Mouse (Mus musculus) heart, embryonic 14.5 days (tissue): ENCODE measurements around the gene Abcc4. TPM values are rescaled to one million over a fixed set of nuclear protein-coding genes. Genes with fewer than 3 reads are reported as not detected.

Source experiments
- ATAC-seq: fragments of 200-750 bp; cut with Nextera tagmentation; 2 replicates; pipeline ENCODE4 v1.8.0; 2017; ENCODE audit warnings: low read depth, moderate TSS enrichment; ENCODE audit not compliant: insufficient number of reproducible peaks, insufficient read depth, low FRiP score
- H3K27ac ChIP-seq, 2 experiments: fragments of 200-500 bp in 1 of 2; fragments of 300-500 bp in 1 of 2; sonication (generic) in 1 of 2; replicated peaks in 1 of 2; 2 replicates each; pipeline ENCODE4 v1.5.1; 2012 to 2014; ENCODE audit warnings: low read depth in 2 of 2, low read length in 2 of 2, control low read depth in 1 of 2, mild to moderate bottlenecking in 1 of 2, mixed read lengths in 1 of 2; ENCODE audit not compliant: control insufficient read depth in 1 of 2, insufficient read depth in 1 of 2
- H3K27me3 ChIP-seq: fragments of 300-500 bp; sonication (generic); 2 replicates; pipeline ENCODE4 v1.6.1; 2014; ENCODE audit warnings: mild to moderate bottlenecking, low read length, control low read depth; ENCODE audit not compliant: control insufficient read depth, insufficient read depth
- H3K36me3 ChIP-seq: fragments of 300-500 bp; sonication (generic); 2 replicates; pipeline ENCODE4 v1.6.1; 2014; ENCODE audit warnings: mild to moderate bottlenecking, control low read depth, low read length, mixed read lengths; ENCODE audit not compliant: control insufficient read depth, insufficient read depth
- H3K4me1 ChIP-seq, 2 experiments: fragments of 200-500 bp in 1 of 2; fragments of 300-500 bp in 1 of 2; sonication (generic) in 1 of 2; 2 replicates each; pipeline ENCODE4 v1.6.1; 2012 to 2014; ENCODE audit warnings: low read length in 2 of 2, control low read depth in 1 of 2, mixed read lengths in 1 of 2; ENCODE audit not compliant: control insufficient read depth in 2 of 2, insufficient read depth in 2 of 2
- H3K4me2 ChIP-seq: fragments of 300-500 bp; sonication (generic); 2 replicates; pipeline ENCODE4 v1.6.1; 2014; ENCODE audit warnings: mild to moderate bottlenecking, low read length
- H3K4me3 ChIP-seq, 2 experiments: fragments of 200-500 bp in 1 of 2; fragments of 300-500 bp in 1 of 2; sonication (generic) in 1 of 2; 2 replicates each; pipeline ENCODE4 v1.5.1; 2012 to 2014; ENCODE audit warnings: low read length in 2 of 2, mild to moderate bottlenecking in 2 of 2, control low read depth in 1 of 2, low read depth in 1 of 2, moderate library complexity in 1 of 2; ENCODE audit not compliant: control insufficient read depth in 1 of 2, insufficient read depth in 1 of 2
- H3K9ac ChIP-seq: fragments of 300-500 bp; sonication (generic); 2 replicates; pipeline ENCODE4 v1.6.1; 2014; ENCODE audit warnings: mild to moderate bottlenecking, low read length
- H3K9me3 ChIP-seq: fragments of 300-500 bp; sonication (generic); 2 replicates; pipeline ENCODE4 v1.6.1; 2016; ENCODE audit warnings: low read length, control low read depth; ENCODE audit not compliant: control insufficient read depth
- WGBS: fragments of 180-500 bp; shearing (Covaris S2); extraction: QIAGEN DNeasy Blood & Tissue Kit; methylation state at CpG from one replicate; pipeline ENCODE4 v1.1.7; 2014; 5-methylcytosine and 5-hydroxymethylcytosine counted together
- polyA plus RNA-seq: library from polyadenylated mRNA; unstranded; fragments of >200 nt; fragmentation: Nextera tagmentation; extraction: Ambion mirVana; gene quantifications from 2 replicates; pipeline ENCODE4 v1.2.1, GENCODE M21; 2014

Abcc4 gene
- polyA plus RNA-seq, 1 experiment from 2014 or later = 1.8 TPM

DNA sequence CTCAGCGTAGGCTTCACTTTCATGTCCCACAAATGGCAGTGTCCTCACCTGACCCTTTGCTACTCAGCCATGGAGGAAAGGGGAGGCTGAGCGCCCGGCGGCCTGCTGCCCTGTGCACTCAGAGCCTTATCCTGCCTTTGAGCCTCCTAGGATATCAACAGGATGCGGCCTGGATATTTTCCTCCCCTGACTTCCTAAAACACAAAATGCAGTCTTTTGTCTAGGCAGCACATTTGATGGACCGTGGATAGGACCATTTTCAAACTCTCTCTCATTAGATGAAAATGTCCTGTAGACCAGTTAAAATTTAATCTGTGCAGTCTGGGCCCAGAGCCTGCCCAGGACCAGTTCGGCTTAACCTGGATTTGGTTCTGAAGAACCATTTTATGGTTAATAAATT lies 12.6 kb upstream of the Abcc4 start:
- H3K9ac ChIP-seq = no peak overlapping the region
- H3K27me3 ChIP-seq = no peaks in the 10 kb centered on the region
- no peak overlapping the region for H3K4me2 ChIP-seq
- no peaks in the 10 kb centered on the region for H3K9me3 ChIP-seq
- no peaks in the 10 kb centered on the region for H3K36me3 ChIP-seq
- H3K27ac ChIP-seq = no peak overlapping the region
- peak; percentile 43; the same call in 1 of the 2 replicates for ATAC-seq
- no peak overlapping the region for H3K4me3 ChIP-seq
- 56% methylated on average over 7 of the region's 7 CpGs for WGBS
- H3K4me1 ChIP-seq = peaks cover 9 to 12% of the 10 kb centered on the region in 2 experiments; a peak in 3 of 4 replicates

DNA sequence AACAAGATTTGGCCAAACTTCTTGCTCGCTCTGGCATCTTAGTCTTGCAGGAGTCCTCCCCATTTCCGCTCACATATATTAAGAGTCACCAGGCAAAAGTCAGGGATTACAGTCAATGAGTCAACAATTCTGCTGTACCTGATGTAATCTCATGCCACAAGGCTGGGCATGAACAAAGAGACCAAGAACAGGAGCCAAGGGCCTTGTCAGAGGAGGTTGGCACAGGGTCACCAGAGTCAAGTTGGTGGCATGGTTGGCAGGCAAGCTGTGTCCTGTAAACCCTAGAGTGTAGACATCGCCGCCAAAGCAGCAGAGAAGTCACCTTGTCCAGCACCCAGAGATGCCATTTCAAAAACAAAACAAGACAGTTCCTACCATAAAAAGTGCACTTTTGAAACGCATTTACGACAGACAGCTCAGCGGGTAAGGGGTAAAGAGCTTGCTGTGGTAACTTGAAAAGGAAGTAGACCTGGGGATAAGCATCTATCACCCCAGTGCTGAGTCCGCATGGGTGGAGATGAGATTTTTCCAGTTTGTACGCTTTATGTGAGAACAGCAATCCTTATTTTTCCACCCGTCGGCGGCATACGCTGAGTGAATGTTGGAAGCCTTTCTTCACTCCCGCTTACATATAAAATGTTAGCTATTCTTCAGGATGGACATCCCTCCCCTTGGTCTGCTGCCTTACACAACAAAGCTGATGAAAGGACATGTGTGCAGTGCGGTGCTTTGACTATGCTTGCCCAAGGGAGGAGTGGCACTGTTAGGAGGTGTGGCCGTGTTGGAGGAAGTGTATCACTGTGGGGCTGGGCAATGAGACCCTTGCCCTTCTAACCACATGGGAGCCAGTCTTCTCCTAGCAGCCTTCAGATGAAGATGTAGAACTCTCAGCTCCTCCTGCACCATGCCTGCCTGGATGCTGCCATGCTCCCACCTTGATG lies 10.6 kb upstream of the Abcc4 start:
- ATAC-seq = no peak
- no peak overlapping the region for H3K4me3 ChIP-seq
- H3K36me3 ChIP-seq = no peaks in the 10 kb centered on the region
- H3K9me3 ChIP-seq = no peaks in the 10 kb centered on the region
- no peak overlapping the region for H3K9ac ChIP-seq
- 85% methylated on average over 16 of the region's 16 CpGs for WGBS
- H3K27me3 ChIP-seq = no peaks in the 10 kb centered on the region
- no peak overlapping the region for H3K4me2 ChIP-seq
- H3K4me1 ChIP-seq = peaks cover 13 to 14% of the 10 kb centered on the region in 2 experiments; a peak in 3 of 4 replicates
- no peak overlapping the region for H3K27ac ChIP-seq

DNA sequence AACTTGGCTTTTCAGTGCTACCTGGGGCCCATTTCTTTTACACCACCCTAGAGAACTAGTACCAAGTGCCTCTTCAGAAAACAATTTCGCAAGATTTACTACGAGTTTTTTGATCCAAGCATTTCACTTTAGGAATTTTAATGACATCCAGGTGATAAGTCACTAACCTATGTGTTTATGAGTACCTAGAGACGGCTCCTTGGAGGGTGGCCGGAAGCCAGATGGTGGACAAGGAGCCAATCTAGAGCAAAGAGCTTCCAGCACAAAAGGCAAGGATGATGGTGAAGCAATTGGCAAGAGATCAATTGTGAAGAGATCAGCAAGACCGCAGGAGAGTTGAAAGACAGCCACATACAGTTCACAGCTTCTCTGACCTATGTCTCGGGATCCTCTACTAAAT lies 8.7 kb upstream of the Abcc4 start:
- Histone ChIP-seq H3K36me3 (no peaks in the 10 kb centered on the region), H3K9me3 (no peaks in the 10 kb centered on the region), H3K4me2 (no peak overlapping the region), H3K27ac (no peak overlapping the region), H3K27me3 (no peaks in the 10 kb centered on the region), H3K4me1 (peaks cover 14 to 15% of the 10 kb centered on the region in 2 experiments), H3K9ac (no peak overlapping the region), H3K4me3 (no peak overlapping the region)
- no peak for ATAC-seq
- 84% methylated on average over 6 of the region's 6 CpGs for WGBS

DNA sequence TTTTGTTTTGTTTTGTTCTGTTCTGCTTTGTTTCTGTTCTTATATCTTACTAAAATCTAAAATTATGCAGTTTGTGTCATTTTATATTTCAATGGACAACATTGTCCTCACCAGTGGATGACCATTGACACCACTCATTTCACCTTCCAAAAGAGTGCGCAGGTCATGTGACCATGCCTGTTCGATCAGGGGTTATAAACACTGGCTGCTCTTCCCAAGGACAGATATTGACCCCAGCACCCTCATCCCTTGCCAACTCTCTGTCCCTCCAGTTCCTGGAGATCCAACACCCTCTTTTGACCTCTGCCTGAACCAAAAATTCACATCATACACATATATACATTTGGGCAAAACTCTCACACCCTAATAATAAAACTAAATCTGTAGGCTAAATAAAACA lies 8.3 kb upstream of the Abcc4 start:
- H3K9me3 ChIP-seq = no peaks in the 10 kb centered on the region
- 89% methylated on average over 2 of the region's 2 CpGs for WGBS

DNA sequence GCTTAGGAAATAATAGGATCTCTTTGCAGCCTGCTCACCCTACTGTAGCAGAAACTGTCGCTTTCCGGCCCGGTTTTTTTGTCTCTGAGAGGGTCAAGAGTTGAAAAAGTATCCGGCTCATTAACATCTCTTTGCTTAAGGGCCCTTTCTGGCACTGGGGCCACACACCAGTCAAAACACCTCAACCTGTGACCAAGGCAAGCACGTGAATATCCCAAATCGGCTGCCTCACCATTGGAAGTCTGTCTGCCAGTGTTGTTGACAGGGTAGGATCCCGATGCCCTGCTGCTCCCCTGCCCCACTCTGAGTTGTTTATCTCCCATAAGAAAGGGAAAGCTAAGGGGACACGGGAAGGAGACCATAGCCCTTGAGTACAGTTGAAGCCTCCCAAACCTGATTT lies 7.8 kb upstream of the Abcc4 start:
- Histone ChIP-seq H3K9ac (peak overlapping the region; percentile 69), H3K4me3 (peak overlapping the region in 1 of 2 experiments; percentile 36; a peak in 3 of 4 replicates), H3K4me2 (peak overlapping the region; percentile 87), H3K9me3 (no peaks in the 10 kb centered on the region), H3K27me3 (no peaks in the 10 kb centered on the region), H3K4me1 (peaks cover 14 to 16% of the 10 kb centered on the region in 2 experiments), H3K27ac (no peak overlapping the region), H3K36me3 (no peaks in the 10 kb centered on the region)
- WGBS = 7% methylated on average over 8 of the region's 8 CpGs
- ATAC-seq = no peak

More for the DNA sequence above, 8.3 kb upstream of the Abcc4 start:
- Histone ChIP-seq H3K4me2 (no peak overlapping the region), H3K9ac (no peak overlapping the region), H3K27ac (no peak overlapping the region), H3K36me3 (no peaks in the 10 kb centered on the region), H3K4me1 (peaks cover 13 to 14% of the 10 kb centered on the region in 2 experiments), H3K27me3 (no peaks in the 10 kb centered on the region), H3K4me3 (no peak overlapping the region)
- no peak for ATAC-seq

DNA sequence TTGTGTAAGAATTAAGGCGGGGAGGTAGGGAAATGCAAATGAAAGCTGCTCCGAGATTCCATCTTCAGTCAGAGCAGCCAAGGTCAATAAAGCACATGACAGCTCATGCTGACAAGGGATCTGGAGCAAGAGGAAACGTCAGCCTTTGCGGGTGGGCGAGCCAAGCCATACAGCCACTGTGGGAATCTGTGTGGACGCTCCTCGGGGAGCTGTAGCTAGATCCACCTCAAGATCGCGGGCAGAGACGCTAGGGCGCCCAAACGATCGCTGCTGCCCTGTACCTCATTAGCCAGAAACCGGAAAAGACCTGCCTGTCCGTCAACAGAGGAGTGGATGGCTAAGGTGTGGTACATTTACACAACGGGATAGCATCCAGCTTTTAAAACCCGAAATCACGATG lies 7.4 kb upstream of the Abcc4 start:
- peak overlapping the region; percentile 36 to 43 for H3K4me3 ChIP-seq
- H3K4me2 ChIP-seq = peak overlapping the region; percentile 87
- H3K36me3 ChIP-seq = no peaks in the 10 kb centered on the region
- no peaks in the 10 kb centered on the region for H3K27me3 ChIP-seq
- H3K4me1 ChIP-seq = peaks cover 14 to 18% of the 10 kb centered on the region in 2 experiments
- peak overlapping the region; percentile 69 for H3K9ac ChIP-seq
- no peaks in the 10 kb centered on the region for H3K9me3 ChIP-seq
- no peak for ATAC-seq
- WGBS = under 1% methylated on average over 18 of the region's 18 CpGs
- H3K27ac ChIP-seq = no peak overlapping the region

DNA sequence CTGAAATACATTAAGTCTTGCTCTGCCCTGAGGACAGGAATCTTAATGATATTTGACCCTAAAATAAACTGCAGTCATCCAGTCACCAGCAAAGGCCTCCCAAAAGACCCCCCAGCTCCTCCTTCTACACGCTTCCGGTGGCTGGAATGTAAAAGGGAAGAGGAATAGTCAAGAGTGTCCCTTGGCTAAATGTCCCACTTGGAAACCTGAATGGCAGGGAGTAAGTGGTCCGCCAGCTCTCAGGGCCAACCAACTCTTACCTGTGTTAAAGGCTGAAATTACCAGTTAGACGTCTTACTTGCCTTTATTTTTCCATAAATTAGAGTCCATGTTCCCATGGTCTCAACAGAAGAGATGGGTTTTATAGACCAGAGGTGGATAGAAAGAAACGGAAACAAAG lies 6.9 kb upstream of the Abcc4 start:
- peak overlapping the region; percentile 87 for H3K4me2 ChIP-seq
- H3K9me3 ChIP-seq = no peaks in the 10 kb centered on the region
- no peaks in the 10 kb centered on the region for H3K36me3 ChIP-seq
- no peak overlapping the region for H3K27ac ChIP-seq
- H3K4me3 ChIP-seq = peak overlapping the region; percentile 36 to 43; a peak in 3 of 4 replicates
- ATAC-seq = no peak
- peaks cover 14 to 18% of the 10 kb centered on the region in 2 experiments for H3K4me1 ChIP-seq
- no peaks in the 10 kb centered on the region for H3K27me3 ChIP-seq
- 58% methylated on average over 5 of the region's 5 CpGs for WGBS
- 0 out of 2 replicates have a peak overlapping the region, but pooled peaks have one; percentile 69 for H3K9ac ChIP-seq
